Mouse (Mus musculus) cortical plate, adult 2 months (tissue): ENCODE measurements around the gene Gng2.

Source experiments
- CTCF ChIP-seq: fragments of 200-500 bp; IDR thresholded peaks from 2 replicates; pipeline ENCODE4 v1.5.1; 2011; ENCODE audit warnings: mild to moderate bottlenecking, control low read depth, low read length; ENCODE audit not compliant: insufficient read depth; ENCODE audit errors: extremely low read depth
- POLR2A ChIP-seq: fragments of 200-500 bp; IDR thresholded peaks from 2 replicates; pipeline ENCODE4 v1.6.1; 2011; ENCODE audit warnings: mild to moderate bottlenecking, low read length, control low read depth; ENCODE audit not compliant: insufficient read depth; ENCODE audit errors: extremely low read depth

DNA sequence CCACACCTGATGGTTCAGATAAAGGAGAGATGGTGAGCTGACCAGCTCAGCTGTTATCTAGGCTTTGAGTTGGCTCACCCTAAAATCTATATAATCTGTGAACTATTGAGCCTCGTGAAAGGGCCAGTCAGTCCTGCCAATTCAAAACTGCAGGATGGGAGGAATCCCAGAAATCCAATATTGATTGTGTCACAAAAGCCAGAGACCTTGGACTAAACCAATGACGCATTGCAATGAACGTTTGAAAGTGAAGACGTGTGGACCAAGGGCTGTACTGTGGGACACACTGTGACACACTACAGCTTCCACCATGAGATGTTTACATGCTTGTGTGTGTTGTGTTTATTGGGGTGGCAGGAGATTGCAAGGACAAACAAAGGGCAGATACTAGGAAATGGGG is 18.5 kb upstream of the Gng2 start:
- TF ChIP-seq POLR2A (no peak), CTCF (no peak)
